Mouse (Mus musculus) brain, embryonic 14.5 days (tissue): ENCODE data around the gene Gm5426.
A peak's percentile ranks its signal among the peaks of the same experiment; 100 is the strongest.

ENCODE experiments used
- CTCF ChIP-seq: fragments of 200-500 bp; IDR thresholded peaks from 2 replicates; pipeline ENCODE4 v1.5.1; 2012; ENCODE audit warnings: inconsistent platforms, mild to moderate bottlenecking, moderate library complexity, borderline replicate concordance; ENCODE audit not compliant: insufficient read depth, insufficient read length; ENCODE audit errors: extremely low read depth
- POLR2A ChIP-seq: fragments of 200-500 bp; IDR thresholded peaks from 2 replicates; pipeline ENCODE4 v1.6.1; 2012; ENCODE audit warnings: mild to moderate bottlenecking, inconsistent platforms, borderline replicate concordance; ENCODE audit not compliant: poor library complexity, insufficient read depth, insufficient read length, severe bottlenecking; ENCODE audit errors: extremely low read depth

DNA sequence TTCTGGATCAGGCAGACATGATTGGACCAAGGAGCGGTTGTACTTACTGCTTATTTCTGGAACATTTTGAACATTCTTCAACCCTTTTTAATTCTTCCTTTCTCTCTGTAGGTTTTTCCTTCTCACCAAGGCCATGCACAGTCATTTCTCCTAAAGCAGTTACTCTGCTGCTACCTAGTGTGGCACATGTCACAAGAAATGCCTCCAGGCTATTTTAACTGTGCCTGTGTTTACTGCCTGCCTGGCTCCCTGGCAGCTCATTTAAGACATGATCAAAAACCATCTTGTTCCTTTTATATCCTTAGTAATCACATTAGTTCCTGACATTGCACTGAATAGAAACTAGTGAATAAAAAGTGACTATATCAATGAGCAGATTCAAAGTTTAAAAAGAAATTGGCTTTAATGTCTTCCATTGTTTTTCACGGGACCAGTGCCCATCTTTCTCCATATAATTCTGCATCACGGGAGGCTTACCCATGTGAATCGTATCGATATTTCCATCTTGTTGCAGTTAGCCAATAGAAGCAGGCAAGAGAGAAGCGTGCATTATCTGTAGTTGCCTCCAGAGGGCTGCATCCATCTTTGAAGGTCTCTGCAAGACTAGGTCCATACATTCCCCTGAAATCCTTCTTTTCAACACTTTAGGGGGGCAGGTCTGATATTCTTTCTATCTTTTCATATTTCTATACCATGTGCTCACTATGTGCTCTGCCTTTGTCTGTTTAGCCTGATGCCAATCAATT lies 45.7 kb downstream of the Gm5426 start:
- TF ChIP-seq POLR2A, result no peak
- TF ChIP-seq CTCF, result peak; percentile 25; the same call in 1 of the 2 replicates
